Mouse (Mus musculus) CH12.LX (cell line): Measurements from ENCODE around the gene Timeless. TPM values are rescaled to one million over a fixed set of nuclear protein-coding genes. Genes with fewer than 3 reads are reported as not detected.

Experiments
- DNase-seq: peaks from one replicate; pipeline ENCODE4 v3.0.0-alpha.2; 2013; ENCODE audit errors: extremely low read depth
- H3K27ac ChIP-seq: 2 replicates; pipeline ENCODE4 v1.5.1; 2012; ENCODE audit warnings: low read depth, mild to moderate bottlenecking, control low read depth, moderate library complexity; ENCODE audit not compliant: insufficient read depth
- H3K27me3 ChIP-seq: replicated peaks from 2 replicates; pipeline ENCODE3; 2012; ENCODE audit warnings: inconsistent platforms
- H3K36me3 ChIP-seq, 2 experiments: replicated peaks in 1 of 2; 2 replicates each; pipeline versions ENCODE3 to v1.6.1; 2012; ENCODE audit warnings: inconsistent platforms in 1 of 2, low read length in 1 of 2, mild to moderate bottlenecking in 1 of 2, mixed read lengths in 1 of 2, moderate library complexity in 1 of 2; ENCODE audit not compliant: control insufficient read depth in 1 of 2, insufficient read depth in 1 of 2
- H3K4me1 ChIP-seq, 2 experiments: 2 replicates each; pipeline ENCODE4 v1.6.1; 2012; ENCODE audit warnings: inconsistent platforms in 1 of 2, moderate library complexity in 1 of 2; ENCODE audit not compliant: insufficient read depth in 2 of 2, control insufficient read depth in 1 of 2
- H3K4me2 ChIP-seq: 2 replicates; pipeline ENCODE4 v1.6.1; 2012; ENCODE audit warnings: low read depth, mild to moderate bottlenecking, control low read depth; ENCODE audit not compliant: poor library complexity, insufficient read depth, severe bottlenecking
- H3K4me3 ChIP-seq, 3 experiments: fragments of 150-350 bp in 1 of 3; sonication (generic) in 1 of 3; replicated peaks in 1 of 3; 2 replicates each; pipeline versions ENCODE3 to v1.5.1; 2011 to 2012; ENCODE audit warnings: low read depth in 2 of 3, low read length in 2 of 3, mild to moderate bottlenecking in 2 of 3, moderate library complexity in 2 of 3, control low read depth in 1 of 3, improper control_type of control experiment in 1 of 3, inconsistent platforms in 1 of 3, mixed read lengths in 1 of 3; ENCODE audit not compliant: poor library complexity in 1 of 3
- H3K79me2 ChIP-seq: replicated peaks from 2 replicates; pipeline ENCODE4 v1.6.1; 2012; ENCODE audit warnings: mild to moderate bottlenecking, moderate library complexity; ENCODE audit not compliant: control insufficient read depth, poor library complexity, insufficient read depth, severe bottlenecking; ENCODE audit errors: extremely low read depth
- H3K9ac ChIP-seq: 2 replicates; pipeline ENCODE4 v1.6.1; 2012; ENCODE audit warnings: low read depth, mild to moderate bottlenecking, control low read depth, moderate library complexity; ENCODE audit not compliant: insufficient read depth
- H3K9me3 ChIP-seq: replicated peaks from 2 replicates; pipeline ENCODE3; 2012; ENCODE audit warnings: low read length, inconsistent platforms, mixed read lengths
- CHD1 ChIP-seq: IDR thresholded peaks from 2 replicates; pipeline ENCODE4 v1.6.1; 2012; ENCODE audit warnings: low read depth, low read length, improper control_type of control experiment, inconsistent platforms
- CHD2 ChIP-seq: IDR thresholded peaks from 2 replicates; pipeline ENCODE4 v1.6.1; 2011; ENCODE audit warnings: low read length, improper control_type of control experiment
- EP300 ChIP-seq: IDR thresholded peaks from 2 replicates; pipeline ENCODE4 v1.6.1; 2011; ENCODE audit warnings: low read length, improper control_type of control experiment
- GABPA ChIP-seq: IDR thresholded peaks from 2 replicates; pipeline ENCODE4 v1.6.1; 2012; ENCODE audit warnings: low read depth, low read length, improper control_type of control experiment, inconsistent platforms; ENCODE audit not compliant: insufficient replicate concordance
- IRF4 ChIP-seq: IDR thresholded peaks from 2 replicates; pipeline ENCODE4 v1.6.1; 2014; ENCODE audit warnings: low read depth, mild to moderate bottlenecking, inconsistent platforms, low read length, improper control_type of control experiment
- JUND ChIP-seq: conservative IDR thresholded peaks from 2 replicates; pipeline ENCODE4 v1.6.1; 2011; ENCODE audit warnings: low read depth, low read length, improper control_type of control experiment
- KAT2A ChIP-seq: IDR thresholded peaks from 2 replicates; pipeline ENCODE4 v1.6.1; 2012; ENCODE audit warnings: low read length, improper control_type of control experiment, inconsistent platforms; ENCODE audit not compliant: insufficient replicate concordance
- MAFK ChIP-seq: IDR thresholded peaks from 2 replicates; pipeline ENCODE4 v1.6.1; 2011; ENCODE audit warnings: low read length, improper control_type of control experiment; ENCODE audit not compliant: insufficient replicate concordance
- MAX ChIP-seq: IDR thresholded peaks from 2 replicates; pipeline ENCODE4 v1.6.1; 2011; ENCODE audit warnings: low read length, improper control_type of control experiment
- MAZ ChIP-seq: IDR thresholded peaks from 2 replicates; pipeline ENCODE4 v1.6.1; 2012; ENCODE audit warnings: low read depth, mild to moderate bottlenecking, inconsistent platforms, low read length, improper control_type of control experiment, moderate library complexity
- MEF2A ChIP-seq: IDR thresholded peaks from 2 replicates; pipeline ENCODE4 v1.6.1; 2014; ENCODE audit warnings: low read depth, mild to moderate bottlenecking, inconsistent platforms, low read length, improper control_type of control experiment, borderline replicate concordance
- MXI1 ChIP-seq: IDR thresholded peaks from 2 replicates; pipeline ENCODE4 v1.6.1; 2011; ENCODE audit warnings: mild to moderate bottlenecking, low read depth, low read length, improper control_type of control experiment
- MYC ChIP-seq: IDR thresholded peaks from 2 replicates; pipeline ENCODE4 v1.6.1; 2011; ENCODE audit warnings: low read depth, mild to moderate bottlenecking, improper control_type of control experiment, low read length
- NELFE ChIP-seq: IDR thresholded peaks from 2 replicates; pipeline ENCODE4 v1.6.1; 2011; ENCODE audit warnings: low read depth, low read length, improper control_type of control experiment
- PAX5 ChIP-seq: IDR thresholded peaks from 2 replicates; pipeline ENCODE4 v1.6.1; 2012; ENCODE audit warnings: low read length, inconsistent platforms, mixed read lengths
- POLR2A ChIP-seq: IDR thresholded peaks from 2 replicates; pipeline ENCODE4 v1.6.1; 2011; ENCODE audit warnings: low read depth, mild to moderate bottlenecking, improper control_type of control experiment, low read length
- POLR2AphosphoS2 ChIP-seq: IDR thresholded peaks from 2 replicates; pipeline ENCODE4 v1.6.1; 2011; ENCODE audit warnings: low read depth, low read length, improper control_type of control experiment
- RCOR1 ChIP-seq: conservative IDR thresholded peaks from 2 replicates; pipeline ENCODE4 v1.6.1; 2012; ENCODE audit warnings: low read depth, mild to moderate bottlenecking, inconsistent platforms, low read length, improper control_type of control experiment
- SIN3A ChIP-seq: IDR thresholded peaks from 2 replicates; pipeline ENCODE4 v1.6.1; 2012; ENCODE audit warnings: low read length, improper control_type of control experiment, inconsistent platforms
- SMC3 ChIP-seq: IDR thresholded peaks from 2 replicates; pipeline ENCODE4 v1.6.1; 2011; ENCODE audit warnings: low read depth, low read length, improper control_type of control experiment
- TBP ChIP-seq: conservative IDR thresholded peaks from 2 replicates; pipeline ENCODE4 v1.6.1; 2011; ENCODE audit warnings: low read depth, low read length, improper control_type of control experiment
- UBTF ChIP-seq: IDR thresholded peaks from 2 replicates; pipeline ENCODE4 v1.6.1; 2012; ENCODE audit warnings: low read depth, mild to moderate bottlenecking, inconsistent platforms, low read length, improper control_type of control experiment, moderate library complexity
- USF1 ChIP-seq: IDR thresholded peaks from 2 replicates; pipeline ENCODE4 v1.6.1; 2014; ENCODE audit warnings: low read depth, mild to moderate bottlenecking, inconsistent platforms, low read length, improper control_type of control experiment
- USF2 ChIP-seq: conservative IDR thresholded peaks from 2 replicates; pipeline ENCODE4 v1.6.1; 2011; ENCODE audit warnings: low read depth, low read length, improper control_type of control experiment
- ZC3H11A ChIP-seq: IDR thresholded peaks from 2 replicates; pipeline ENCODE4 v1.6.1; 2012; ENCODE audit warnings: low read depth, mild to moderate bottlenecking, inconsistent platforms, low read length, improper control_type of control experiment
- ZMIZ1 ChIP-seq: IDR thresholded peaks from 2 replicates; pipeline ENCODE4 v1.6.1; 2012; ENCODE audit warnings: low read depth, mild to moderate bottlenecking, inconsistent platforms, low read length, improper control_type of control experiment
- ZNF384 ChIP-seq: IDR thresholded peaks from 2 replicates; pipeline ENCODE4 v1.6.1; 2012; ENCODE audit warnings: low read depth, low read length, improper control_type of control experiment, inconsistent platforms
- dilution Hi-C: fragments of 300-500 bp; cut with MboI; formaldehyde crosslinking; loops from 2 replicates; pipeline ENCODE4 v1.14.3; 2020; ENCODE audit warnings: low sequenced_read_pairs; ENCODE audit not compliant: extremely low pct_unique_long_range_greater_than_20kb, extremely low pct_ligation_motif_present
- in situ Hi-C: fragments of 300-500 bp; cut with MboI; formaldehyde crosslinking; loops from 3 replicates; pipeline ENCODE4 v1.14.3; 2019; ENCODE audit warnings: low sequenced_read_pairs, low pct_ligation_motif_present, low pct_unique_long_range_greater_than_20kb, mixed read lengths
- polyA plus RNA-seq: library from polyadenylated mRNA; unstranded; fragments of >175 nt; gene quantifications from 2 replicates; pipeline ENCODE4 v1.2.1, GENCODE M21; 2012; ENCODE audit warnings: low read depth; ENCODE audit not compliant: insufficient read length
- total RNA-seq, 2 experiments: library from RNA; depleted of rRNA; stranded (reverse); fragments of 300-350 nt in 1 of 2; fragments of >200 nt in 1 of 2; gene quantifications; 2 replicates each; pipeline ENCODE4 v1.2.3; 2012 to 2014

Gene Timeless
- total and polyA plus RNA-seq, 3 experiments: 31.7 to 65.9 (median 47.2) TPM

- in situ Hi-C loops (no loop called here), dilution Hi-C loops (no loop called here)
- no peak overlapping the region for H3K4me2 ChIP-seq
- TF ChIP-seq KAT2A (no peak), POLR2AphosphoS2 (no peak), MAX (no peak), MAFK (no peak), RCOR1 (no peak), PAX5 (no peak), CHD1 (no peak), POLR2A (no peak), UBTF (no peak), JUND (no peak), ZMIZ1 (no peak), EP300 (no peak), ZNF384 (no peak), ZC3H11A (no peak), SIN3A (no peak), MYC (no peak), MXI1 (no peak), TBP (no peak), NELFE (no peak)
- H3K4me3 ChIP-seq: no peak overlapping the region
- no peak for DNase-seq
- H3K79me2 ChIP-seq: peaks cover 10% of the 10 kb centered on the region
- no peaks in the 10 kb centered on the region for H3K9me3 ChIP-seq
- no peaks in the 10 kb centered on the region for H3K27me3 ChIP-seq
- peaks cover 2 to 21% of the 10 kb centered on the region in 2 experiments; a peak in 2 of 4 replicates for H3K4me1 ChIP-seq
- no peak overlapping the region for H3K9ac ChIP-seq
- H3K27ac ChIP-seq: no peak overlapping the region
- H3K36me3 ChIP-seq: peaks cover 30 to 73% of the 10 kb centered on the region in 2 experiments
Observed at GRCm38 (mm10) chr10:128237807-128238480, 6.1 kb downstream of the Timeless start.

- DNase-seq: no peak
- Histone ChIP-seq H3K4me2 (no peak overlapping the region), H3K79me2 (peaks cover 6% of the 10 kb centered on the region), H3K9ac (no peak overlapping the region), H3K36me3 (peaks cover 34 to 79% of the 10 kb centered on the region in 2 experiments), H3K4me3 (no peak overlapping the region), H3K27me3 (no peaks in the 10 kb centered on the region), H3K9me3 (no peaks in the 10 kb centered on the region), H3K4me1 (peaks cover 0 to 16% of the 10 kb centered on the region in 2 experiments; a peak in 2 of 4 replicates), H3K27ac (no peak overlapping the region)
- no peak for TF ChIP-seq SMC3
- TF ChIP-seq MAZ: no peak
- no peak for TF ChIP-seq ZC3H11A
- TF ChIP-seq EP300: no peak
- no peak for TF ChIP-seq MAFK
- TF ChIP-seq MYC: no peak
- no peak for TF ChIP-seq SIN3A
- TF ChIP-seq RCOR1: no peak
- no peak for TF ChIP-seq IRF4
- no peak for TF ChIP-seq GABPA
- no peak for TF ChIP-seq MEF2A
- TF ChIP-seq CHD2: no peak
- TF ChIP-seq ZNF384: no peak
- no peak for TF ChIP-seq USF2
- TF ChIP-seq NELFE: no peak
- TF ChIP-seq ZMIZ1: no peak
- no peak for TF ChIP-seq USF1
- in situ Hi-C loops (no loop called here), dilution Hi-C loops (no loop called here)
Observed at GRCm38 (mm10) chr10:128239140-128239539, 7.3 kb downstream of the Timeless start.
